ENCODE assay signal across 25 mouse cellular contexts in genomic region chr4:124626836-124627235, GRCm38 (mm10). TPM values are rescaled to one million over a fixed set of nuclear protein-coding genes. Genes with fewer than 3 reads are reported as not detected.
DNase-seq lines count a peak whose midpoint lies in the region; ATAC-seq and TF ChIP-seq lines count a peak whose summit lies in the region.
"Had no signal": no experiment of that assay in that cellular context is flagged by ENCODE, and none has a peak within 500 bp of the region (broad histone marks: within the 10 kb centered on the region; RNA-seq: fewer than 3 reads in every experiment).

No protein-coding gene starts in this region.

- H3K36me3 ChIP-seq in forebrain, embryonic 16.5 days (ENCODE audit: control insufficient read depth, insufficient read depth): no peaks in the 10 kb centered on the region
- H3K36me3 ChIP-seq in forebrain, embryonic 12.5 days (replicated peaks): no peaks in the 10 kb centered on the region
- no peaks in the 10 kb centered on the region for H3K36me3 ChIP-seq in liver, adult 2 months (ENCODE audit: control insufficient read depth, insufficient read depth, low read length)
- no peaks in the 10 kb centered on the region for H3K36me3 ChIP-seq in liver, postnatal 0 days (replicated peaks; ENCODE audit: insufficient read depth, low read length)
- H3K36me3 ChIP-seq: embryonic facial prominence, embryonic 13.5 days; heart, embryonic 13.5 days; liver, embryonic 12.5 days had no signal

- no peak overlapping the region for H3K4me3 ChIP-seq in forebrain, embryonic 16.5 days (replicated peaks; ENCODE audit: low read length)
- H3K4me3 ChIP-seq in forebrain, embryonic 12.5 days (replicated peaks): no peak overlapping the region
- no peak overlapping the region for H3K4me3 ChIP-seq in liver, adult 2 months (ENCODE audit: insufficient read depth, low read depth, low read length)
- no peak overlapping the region for H3K4me3 ChIP-seq in liver, postnatal 0 days (ENCODE audit: low read depth, low read length)
- H3K4me3 ChIP-seq: embryonic facial prominence, embryonic 13.5 days; heart, embryonic 13.5 days; liver, embryonic 12.5 days had no signal

- DNase-seq in liver, adult 2 months (ENCODE audit: extremely low read depth, low read depth, low spot score): peak; percentile 43
- no peak for DNase-seq in liver, postnatal 0 days
- peak; percentile 49 for DNase-seq in ZHBTc4 (ENCODE audit: low read depth, low spot score)
- DNase-seq in fibroblast of lung, adult 2 months (ENCODE audit: low read depth): peak; percentile 13
- no peak for DNase-seq in adrenal gland, adult 18-20 months (ENCODE audit: low spot score in 2 of 2)
- DNase-seq: adrenal gland, postnatal 14 days; B cell, adult 2 months; cerebellum, adult 2 months; heart, adult 18-20 months; kidney, adult 2 months; kidney, postnatal 14 days; lung, embryonic 14.5 days; lung, postnatal 36 days had no signal

- TF ChIP-seq EP300 in liver, postnatal 0 days (IDR thresholded peaks at IDR 0.05; ENCODE audit: low read depth): no peak

- ATAC-seq in forebrain, embryonic 16.5 days: peak; percentile 44; the same call in 1 of the 2 replicates
- ATAC-seq in forebrain, embryonic 12.5 days (ENCODE audit: low FRiP score): no peak
- ATAC-seq in liver, postnatal 0 days: no peak
- ATAC-seq in frontal cortex, adult (ENCODE audit: low TSS enrichment): no peak
- ATAC-seq: inflammation-experienced regulatory T-cells, adult 6 months; liver, embryonic 12.5 days had no signal

- no peak overlapping the region for H3K4me2 ChIP-seq in forebrain, embryonic 16.5 days (ENCODE audit: low read length)
- no peak overlapping the region for H3K4me2 ChIP-seq in forebrain, embryonic 12.5 days
- H3K4me2 ChIP-seq in liver, postnatal 0 days (ENCODE audit: low read depth, low read length): no peak overlapping the region
- H3K4me2 ChIP-seq: embryonic facial prominence, embryonic 13.5 days; heart, embryonic 13.5 days; liver, embryonic 12.5 days; lung, embryonic 14.5 days had no signal

- H3K9me3 ChIP-seq in forebrain, embryonic 16.5 days (ENCODE audit: control insufficient read depth, low read length): no peaks in the 10 kb centered on the region
- H3K9me3 ChIP-seq in forebrain, embryonic 12.5 days: no peaks in the 10 kb centered on the region
- H3K9me3 ChIP-seq in liver, postnatal 0 days (ENCODE audit: low read length): no peaks in the 10 kb centered on the region
- H3K9me3 ChIP-seq: embryonic facial prominence, embryonic 13.5 days; heart, embryonic 13.5 days; liver, embryonic 12.5 days had no signal

- no peak for TF ChIP-seq POLR2A in liver, adult 2 months (IDR thresholded peaks at IDR 0.05; ENCODE audit: extremely low read depth, insufficient read depth, low read length)

- H3K79me2 ChIP-seq in liver, adult 2 months (ENCODE audit: control insufficient read depth, insufficient read depth, low read length): no peaks in the 10 kb centered on the region

- H3K4me1 ChIP-seq in forebrain, embryonic 16.5 days (replicated peaks; ENCODE audit: control insufficient read depth, insufficient read depth, low read length): peaks cover 30% of the 10 kb centered on the region
- H3K4me1 ChIP-seq in forebrain, embryonic 12.5 days: peaks cover 18% of the 10 kb centered on the region
- no peaks in the 10 kb centered on the region for H3K4me1 ChIP-seq in liver, adult 2 months (ENCODE audit: control insufficient read depth, insufficient read depth, low read length)
- H3K4me1 ChIP-seq in liver, postnatal 0 days (ENCODE audit: insufficient read depth): no peaks in the 10 kb centered on the region

- no peaks in the 10 kb centered on the region for H3K27me3 ChIP-seq in forebrain, embryonic 16.5 days (replicated peaks; ENCODE audit: control insufficient read depth, insufficient read depth, low read length)
- peaks cover 10% of the 10 kb centered on the region; the same call in 1 of the 2 replicates for H3K27me3 ChIP-seq in forebrain, embryonic 12.5 days
- no peaks in the 10 kb centered on the region for H3K27me3 ChIP-seq in liver, adult 2 months (ENCODE audit: control insufficient read depth, insufficient read depth, low read length)
- H3K27me3 ChIP-seq in liver, postnatal 0 days (ENCODE audit: insufficient read depth, low read length): no peaks in the 10 kb centered on the region
- H3K27me3 ChIP-seq: embryonic facial prominence, embryonic 13.5 days had no signal

- H3K27ac ChIP-seq in forebrain, embryonic 16.5 days (ENCODE audit: low read length): no peak overlapping the region
- H3K27ac ChIP-seq in forebrain, embryonic 12.5 days: no peak overlapping the region
- H3K27ac ChIP-seq in liver, adult 2 months (replicated peaks; ENCODE audit: insufficient read depth, low read depth, low read length): no peak overlapping the region
- H3K27ac ChIP-seq in liver, postnatal 0 days (ENCODE audit: low read depth): no peak overlapping the region
- H3K27ac ChIP-seq: embryonic facial prominence, embryonic 13.5 days; heart, embryonic 13.5 days; liver, embryonic 12.5 days had no signal

- H3K9ac ChIP-seq in forebrain, embryonic 16.5 days (replicated peaks; ENCODE audit: low read depth, low read length): no peak overlapping the region
- no peak overlapping the region for H3K9ac ChIP-seq in forebrain, embryonic 12.5 days
- no peak overlapping the region for H3K9ac ChIP-seq in liver, adult 2 months (ENCODE audit: low read depth, low read length)
- H3K9ac ChIP-seq in liver, postnatal 0 days (replicated peaks): no peak overlapping the region
- H3K9ac ChIP-seq: embryonic facial prominence, embryonic 13.5 days; heart, embryonic 13.5 days; liver, embryonic 12.5 days; lung, embryonic 14.5 days had no signal

- TF ChIP-seq CTCF in liver, adult 2 months (IDR thresholded peaks at IDR 0.05; ENCODE audit: low read depth, low read length): no peak
- no peak for TF ChIP-seq CTCF in liver, postnatal 0 days (IDR thresholded peaks at IDR 0.05; ENCODE audit: low read depth)

- 71% methylated on average over 1 of the region's 1 CpGs for WGBS in forebrain, embryonic 16.5 days
- 56% methylated on average over 1 of the region's 1 CpGs for WGBS in forebrain, embryonic 12.5 days
- WGBS in liver, adult 2 months: 89% methylated on average over 1 of the region's 1 CpGs
- WGBS in liver, postnatal 0 days (ENCODE audit: insufficient replicate concordance): 91% methylated on average over 1 of the region's 1 CpGs

RNA-seq across cellular contexts. Expression of gene 3100002H09Rik, which starts 16.2 kb away (rescaled TPM):
- 1.1 and 1.7 TPM in 2 replicates for polyA plus RNA-seq in forebrain, embryonic 16.5 days (2015; fragmentation: Nextera tagmentation; extraction: Ambion mirVana)
- 0.47 and 0.74 TPM in 2 replicates for polyA plus RNA-seq in forebrain, embryonic 12.5 days (2016; fragmentation: Nextera tagmentation; extraction: Ambion mirVana)
- total RNA-seq in liver, adult 2 months (2014; rRNA removed): not detected in 2 replicates
- not detected in 2 replicates for polyA plus RNA-seq in liver, adult 2 months (2012; rRNA removed)
- not detected in 2 replicates for polyA plus RNA-seq in liver, postnatal 0 days (2015; fragmentation: Nextera tagmentation; extraction: Ambion mirVana)
- not detected for total RNA-seq in adrenal gland, adult 18-20 months (2021)
- total RNA-seq: adrenal gland, postnatal 14 days; gastrocnemius, adult 18-20 months; heart, adult 18-20 months; heart, postnatal 25 days; megakaryocyte-erythroid progenitor cell, adult 5-6 weeks; monocyte, adult 5-6 weeks had no signal
- polyA plus RNA-seq: cerebellum, adult 2 months; embryonic facial prominence, embryonic 13.5 days; inflammation-experienced regulatory T-cells, adult 6 months; kidney, adult 2 months; liver, embryonic 12.5 days; lung, embryonic 14.5 days; small intestine, adult 2 months had no signal

RNA-seq across cellular contexts. Expression of gene Pou3f1, which starts 29.8 kb away (rescaled TPM):
- polyA plus RNA-seq in forebrain, embryonic 16.5 days (2015; fragmentation: Nextera tagmentation; extraction: Ambion mirVana): 20.9 and 22.7 TPM in 2 replicates
- 16.0 and 21.6 TPM in 2 replicates for polyA plus RNA-seq in forebrain, embryonic 12.5 days (2016; fragmentation: Nextera tagmentation; extraction: Ambion mirVana)
- not detected in 2 replicates for total RNA-seq in liver, adult 2 months (2014; rRNA removed)
- polyA plus RNA-seq in liver, adult 2 months (2012; rRNA removed): 0.02 TPM in 1 of 2 replicates, not detected in the other
- not detected in 2 replicates for polyA plus RNA-seq in liver, postnatal 0 days (2015; fragmentation: Nextera tagmentation; extraction: Ambion mirVana)
- not detected for total RNA-seq in adrenal gland, adult 18-20 months (2021)
- total RNA-seq: monocyte, adult 5-6 weeks had no signal
- polyA plus RNA-seq: inflammation-experienced regulatory T-cells, adult 6 months had no signal

Comparison
In these comparisons a context has a peak if more than half of its experiments do, and no peak if none do; other contexts are left out.
1. DNase-seq: peak in liver, adult 2 months (single experiment), ZHBTc4 (single experiment) and fibroblast of lung, adult 2 months (single experiment); none in liver, postnatal 0 days (single experiment) and adrenal gland, adult 18-20 months (0 of 2).
2. RNA of gene Pou3f1, which starts 29.8 kb away (polyA plus RNA-seq): 20.9 to 22.7 TPM in forebrain, embryonic 16.5 days and 16.0 to 21.6 TPM in forebrain, embryonic 12.5 days; 0.02 TPM in liver, adult 2 months and not detected in liver, postnatal 0 days; every median in the first group is over 10 times any median in the second.